Mouse (Mus musculus): ENCODE data around the gene Pigz. TPM values are rescaled to one million over a fixed set of nuclear protein-coding genes. Genes with fewer than 3 reads are reported as not detected.
A peak's percentile ranks its signal among the peaks of the same experiment; 100 is the strongest.

Gene Pigz
- polyA plus RNA-seq, 1 experiment, result 4.8 TPM

DNA sequence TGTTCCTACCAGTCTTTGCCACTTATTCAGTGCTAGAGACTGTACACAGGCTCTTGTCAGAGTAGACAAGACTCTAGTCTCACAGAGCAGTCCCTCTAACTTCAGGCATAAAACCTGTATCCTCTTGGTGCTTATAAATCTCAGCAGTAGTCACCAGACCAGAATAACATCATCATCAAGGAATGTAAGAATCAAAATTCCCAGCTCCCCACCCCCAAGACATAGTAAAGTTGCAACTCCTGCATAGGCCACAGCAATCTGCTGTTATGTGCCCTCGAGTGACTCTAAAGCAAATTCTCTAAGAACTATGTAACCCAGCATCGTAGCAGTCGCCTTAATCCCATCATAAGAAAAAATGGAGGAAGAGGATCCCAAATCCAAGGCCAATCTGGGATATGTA, 45.9 kb downstream of the Pigz start:
- 87% methylated on average over 3 of the region's 3 CpGs for WGBS
- TF ChIP-seq CTCF (IDR thresholded peaks at IDR 0.05; ENCODE audit: insufficient read depth, low read length) (no peak), POLR2A (IDR thresholded peaks at IDR 0.05; ENCODE audit: borderline replicate concordance, extremely low read depth, low read depth, low read length) (no peak)
- DNase-seq, result no peak
- H3K4me1 ChIP-seq (ENCODE audit: control insufficient read depth, insufficient read depth, low read length), result no peaks in the 10 kb centered on the region
- no peak overlapping the region for H3K4me3 ChIP-seq (replicated peaks; ENCODE audit: extremely low read depth, low read depth, low read length)

DNA sequence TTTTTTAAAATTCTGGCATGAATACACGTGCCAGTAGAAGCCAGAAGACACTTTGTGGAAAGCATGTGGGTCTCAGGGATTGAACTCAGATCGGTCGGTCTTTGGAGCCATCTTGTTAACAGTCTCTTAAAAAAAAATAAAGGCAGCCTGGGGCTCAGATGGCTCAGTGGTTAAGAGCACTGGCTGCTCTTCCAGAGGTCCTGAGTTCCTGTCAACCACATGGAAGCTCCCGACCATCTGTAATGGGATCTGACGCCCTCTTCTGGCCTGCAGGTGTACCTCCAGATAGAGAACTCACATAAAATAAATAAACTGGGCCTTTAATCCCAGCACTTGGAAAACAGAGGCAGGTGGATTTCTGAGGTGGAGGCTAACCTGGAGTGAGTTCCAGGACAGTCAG, 47.3 kb downstream of the Pigz start:
- no peak overlapping the region for H3K4me3 ChIP-seq (replicated peaks; ENCODE audit: extremely low read depth, low read depth, low read length)
- no peak for DNase-seq
- TF ChIP-seq CTCF (IDR thresholded peaks at IDR 0.05; ENCODE audit: insufficient read depth, low read length), result no peak
- no peak for TF ChIP-seq POLR2A (IDR thresholded peaks at IDR 0.05; ENCODE audit: borderline replicate concordance, extremely low read depth, low read depth, low read length)
- H3K4me1 ChIP-seq (ENCODE audit: control insufficient read depth, insufficient read depth, low read length), result no peaks in the 10 kb centered on the region
- WGBS, result 83% methylated on average over 5 of the region's 5 CpGs

DNA sequence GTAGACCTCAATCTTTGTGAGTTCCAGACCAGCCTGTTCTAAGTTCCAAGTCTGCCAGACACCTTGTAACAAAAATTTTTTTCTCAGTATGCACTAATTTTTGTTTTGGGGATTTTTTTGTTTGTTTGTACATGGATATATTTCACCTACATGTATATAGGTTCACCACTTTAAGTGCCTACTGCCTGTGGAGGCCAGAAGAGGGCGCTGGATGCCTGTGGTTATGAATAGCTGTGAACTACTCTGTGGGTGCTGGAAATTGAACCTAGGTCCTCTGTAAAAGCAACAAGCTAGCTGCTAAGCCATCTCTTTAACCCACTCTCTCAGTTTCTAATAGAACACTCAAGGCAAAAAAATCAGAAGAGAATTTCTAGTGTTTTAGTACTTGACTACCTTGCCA, 58.4 kb downstream of the Pigz start:
- DNase-seq, result no peak
- no peak for TF ChIP-seq POLR2A (IDR thresholded peaks at IDR 0.05; ENCODE audit: borderline replicate concordance, extremely low read depth, low read depth, low read length)
- TF ChIP-seq CTCF (IDR thresholded peaks at IDR 0.05; ENCODE audit: insufficient read depth, low read length), result 0 out of 2 replicates have a peak, but pooled peaks have one; percentile 15
- Histone ChIP-seq H3K4me1 (ENCODE audit: control insufficient read depth, insufficient read depth, low read length) (no peaks in the 10 kb centered on the region), H3K4me3 (replicated peaks; ENCODE audit: extremely low read depth, low read depth, low read length) (no peak overlapping the region)
- 46% methylated on average over 1 of the region's 1 CpGs for WGBS

- no peaks in the 10 kb centered on the region for H3K4me1 ChIP-seq (ENCODE audit: control insufficient read depth, insufficient read depth, low read length)
- 96% methylated on average over 4 of the region's 4 CpGs for WGBS
- H3K4me3 ChIP-seq (replicated peaks; ENCODE audit: extremely low read depth, low read depth, low read length), result no peak overlapping the region
- no peak for DNase-seq
- no peak for TF ChIP-seq CTCF (IDR thresholded peaks at IDR 0.05; ENCODE audit: insufficient read depth, low read length)
- no peak for TF ChIP-seq POLR2A (IDR thresholded peaks at IDR 0.05; ENCODE audit: borderline replicate concordance, extremely low read depth, low read depth, low read length)
Observed at GRCm38 (mm10) chr16:31993195-31993594, 59.5 kb downstream of the Pigz start.

DNA sequence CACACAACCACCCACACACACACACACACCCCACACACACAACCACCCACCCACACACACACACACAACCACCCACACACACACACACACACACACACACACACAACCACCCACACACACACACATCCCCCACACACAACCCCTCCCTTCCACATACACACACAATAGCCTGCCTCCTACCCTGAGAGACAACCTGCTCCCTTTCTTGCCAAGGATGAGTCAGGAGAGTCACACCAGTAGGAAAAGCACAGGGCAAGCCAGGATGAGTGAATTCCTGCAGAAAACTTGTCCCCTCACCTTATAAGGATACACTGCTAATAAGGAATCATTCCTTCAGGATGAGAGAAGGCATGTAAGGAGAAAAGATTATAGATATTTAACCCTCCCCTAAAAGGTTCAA, 60.3 kb downstream of the Pigz start:
- no peak for DNase-seq
- no peaks in the 10 kb centered on the region for H3K4me1 ChIP-seq (ENCODE audit: control insufficient read depth, insufficient read depth, low read length)
- no peak overlapping the region for H3K4me3 ChIP-seq (replicated peaks; ENCODE audit: extremely low read depth, low read depth, low read length)
- TF ChIP-seq CTCF (IDR thresholded peaks at IDR 0.05; ENCODE audit: insufficient read depth, low read length) (no peak), POLR2A (IDR thresholded peaks at IDR 0.05; ENCODE audit: borderline replicate concordance, extremely low read depth, low read depth, low read length) (no peak)

Other genes with a start within 250 kb of the Pigz start
- gene Meltf, start 55.0 kb upstream of the Pigz start, polyA plus RNA-seq (2012; rRNA removed), result 0.09 and 0.28 TPM in 2 replicates
- 49.6 and 74.2 TPM in 2 replicates for gene 0610012G03Rik, start 14.6 kb downstream of the Pigz start, polyA plus RNA-seq (2012; rRNA removed)
- gene Ncbp2, start 14.7 kb downstream of the Pigz start, polyA plus RNA-seq (2012; rRNA removed), result 6.6 and 26.5 TPM in 2 replicates
- 3.4 and 5.8 TPM in 2 replicates for gene Senp5, start 69.4 kb downstream of the Pigz start, polyA plus RNA-seq (2012; rRNA removed)
- 19.2 and 22.5 TPM in 2 replicates for gene Pak2, start 145.5 kb downstream of the Pigz start, polyA plus RNA-seq (2012; rRNA removed)
- 19.6 and 20.0 TPM in 2 replicates for gene Pigx, start 165.9 kb downstream of the Pigz start, polyA plus RNA-seq (2012; rRNA removed)
- 7.8 and 9.2 TPM in 2 replicates for gene Cep19, start 165.9 kb downstream of the Pigz start, polyA plus RNA-seq (2012; rRNA removed)
- 40.6 and 40.9 TPM in 2 replicates for gene Nrros, start 231.7 kb downstream of the Pigz start, polyA plus RNA-seq (2012; rRNA removed)
- not detected in 2 replicates for gene Bex6, start 246.0 kb downstream of the Pigz start, polyA plus RNA-seq (2012; rRNA removed)

All from lung, adult 2 months (tissue).